Mouse (Mus musculus): Measurements from ENCODE around the gene Tgtp2.
"Not testable (repeated sequence)": the region's sequence is repeated elsewhere in the genome, so short reads cannot be mapped to it uniquely, and the experiment has no call there.

Gene Tgtp2

DNA sequence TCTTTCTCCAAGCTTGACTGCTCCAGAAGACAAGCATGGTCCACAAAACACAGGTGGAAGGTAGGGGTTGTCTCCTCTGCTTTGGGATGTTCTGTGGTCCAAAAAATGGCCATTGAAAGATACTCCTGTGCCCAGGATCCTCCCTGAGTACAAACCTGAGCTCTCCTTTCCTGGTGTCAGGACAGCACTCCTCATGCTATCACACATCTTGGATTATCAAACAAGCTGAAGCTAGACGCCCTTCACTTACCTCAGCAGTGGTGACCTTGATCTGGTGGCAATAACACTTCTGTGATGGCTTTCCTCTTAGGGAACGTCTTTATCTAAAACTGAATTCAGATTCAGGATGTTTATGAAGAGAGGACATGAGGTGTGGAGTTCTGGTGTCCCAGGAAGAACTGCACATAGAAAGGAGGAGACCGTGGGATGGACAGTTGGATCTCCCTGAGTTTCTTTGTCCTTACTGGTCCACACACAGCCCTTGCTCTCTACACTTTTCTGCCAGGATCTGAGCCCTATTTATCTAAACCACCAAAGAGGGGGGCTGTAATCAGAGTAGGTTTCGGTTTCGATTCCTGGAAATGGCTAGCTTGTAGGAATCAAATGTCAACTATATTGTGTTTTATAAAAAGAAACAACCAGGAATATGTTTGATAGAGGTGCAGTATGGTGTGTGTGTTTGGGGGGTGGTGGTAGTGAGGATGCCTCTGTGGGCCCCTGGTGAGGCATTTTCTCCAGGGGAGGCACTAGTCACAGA, at the start of gene Tgtp2:
TSS of gene Tgtp2 (minus strand) at position 494 of the 757 bp plus-strand sequence.
- DNase-seq (ENCODE audit: low spot score), result not testable (repeated sequence)

- no peak for DNase-seq (ENCODE audit: low spot score)
Measured at GRCm38 (mm10) chr11:49112624-49113219, 48.7 kb upstream of the Tgtp2 start.

DNA sequence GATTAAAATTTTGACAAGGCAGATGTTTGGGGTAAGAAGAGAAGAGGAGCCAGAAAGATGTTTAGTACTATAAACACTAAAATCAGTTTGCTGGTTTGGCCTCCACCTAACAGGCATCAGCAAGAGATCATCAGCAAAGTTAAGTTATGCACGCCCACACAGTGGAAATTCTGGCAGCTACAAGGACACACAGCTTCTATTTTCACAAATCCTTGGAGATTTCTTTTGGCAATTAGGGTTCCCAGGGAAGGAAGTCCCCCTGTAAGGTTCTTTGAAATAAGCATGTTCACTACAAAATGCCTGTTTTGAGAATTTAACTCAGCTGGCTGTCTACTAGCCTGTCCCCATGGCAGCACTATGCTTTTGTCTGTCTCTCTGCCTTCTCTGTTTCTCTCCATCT, 47.0 kb upstream of the Tgtp2 start:
- no peak for DNase-seq (ENCODE audit: low spot score)

DNA sequence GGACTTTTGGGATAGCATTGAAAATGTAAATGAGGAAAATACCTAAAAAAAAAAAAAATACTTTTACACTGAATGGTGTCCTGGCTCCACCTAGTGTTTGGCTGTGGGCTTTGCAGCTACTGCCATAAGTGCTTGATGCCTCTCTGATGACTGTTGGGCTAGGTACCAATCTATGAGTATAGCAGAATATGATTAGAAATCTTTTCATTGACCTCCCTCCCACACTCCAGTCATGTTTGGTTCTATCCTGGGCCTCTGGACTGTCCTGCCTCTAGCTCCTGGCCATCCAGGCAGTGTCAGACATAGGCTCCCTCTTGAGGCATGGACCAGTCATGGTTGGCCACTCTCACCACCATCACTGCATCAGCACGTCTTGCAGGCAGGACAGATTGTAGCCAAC, 44.8 kb upstream of the Tgtp2 start:
- DNase-seq (ENCODE audit: low spot score), result peak; percentile 54

DNA sequence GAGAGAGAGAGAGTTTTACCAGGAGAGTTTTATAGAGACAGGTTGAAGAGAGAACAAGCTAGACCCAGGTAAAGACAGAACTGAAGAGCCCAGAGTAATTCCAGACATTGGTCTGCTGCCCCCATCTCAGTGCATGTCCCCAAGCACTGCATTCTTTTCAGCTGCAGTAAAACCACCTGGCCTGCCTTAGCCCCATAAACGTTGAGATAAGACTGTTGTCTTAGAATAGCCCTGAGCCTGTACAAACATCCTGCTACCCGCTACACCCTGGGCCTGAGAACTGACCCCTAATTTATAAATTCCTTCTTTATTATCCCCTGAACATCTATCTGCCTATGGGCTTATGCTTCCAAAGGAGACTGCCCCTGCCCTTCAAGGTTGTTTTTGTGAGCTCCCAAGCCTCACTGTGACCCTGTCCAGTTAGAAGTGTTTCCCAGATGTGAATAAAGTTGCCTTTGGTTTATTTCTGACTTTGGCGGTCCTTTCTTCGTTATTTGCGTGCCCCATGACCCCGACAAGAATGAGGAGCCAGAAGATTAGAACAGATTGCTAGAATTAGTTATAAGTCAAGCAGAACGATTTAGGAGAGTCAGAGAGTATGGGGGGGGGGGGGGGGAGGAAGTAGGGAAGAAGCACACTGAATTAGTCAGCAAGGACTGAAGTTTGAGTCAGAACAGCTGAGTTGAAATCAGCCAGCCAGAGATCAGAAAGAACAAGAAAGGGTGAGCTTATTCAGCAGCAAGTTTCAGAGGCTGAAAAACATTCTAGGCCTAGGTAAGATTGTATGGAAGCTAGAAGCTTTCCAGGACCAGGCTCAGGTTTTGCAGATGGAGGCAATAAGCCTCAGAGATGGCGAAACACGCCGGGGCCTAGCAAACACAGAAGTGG, 43.9 kb upstream of the Tgtp2 start:
- DNase-seq (ENCODE audit: low spot score), result no peak

DNA sequence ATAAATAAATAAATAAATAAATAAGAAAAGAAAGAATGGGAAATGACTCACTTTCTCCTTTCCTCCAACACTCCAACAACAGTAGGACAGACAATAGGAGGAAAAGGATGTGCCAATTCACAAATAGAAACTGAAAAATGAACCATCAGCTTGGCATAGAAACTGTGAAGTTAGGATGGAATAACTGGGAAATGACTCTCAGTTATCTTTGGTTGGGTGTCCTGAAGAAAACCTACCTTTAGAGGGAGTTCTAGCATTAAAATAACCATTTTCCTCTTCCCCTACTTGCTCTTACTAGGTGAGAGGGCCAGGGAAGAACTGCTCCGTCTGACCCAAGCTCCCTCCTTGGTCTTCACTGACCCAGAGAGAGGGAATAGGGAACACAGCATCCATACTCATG, 41.7 kb upstream of the Tgtp2 start:
- no peak for DNase-seq (ENCODE audit: low spot score)

DNA sequence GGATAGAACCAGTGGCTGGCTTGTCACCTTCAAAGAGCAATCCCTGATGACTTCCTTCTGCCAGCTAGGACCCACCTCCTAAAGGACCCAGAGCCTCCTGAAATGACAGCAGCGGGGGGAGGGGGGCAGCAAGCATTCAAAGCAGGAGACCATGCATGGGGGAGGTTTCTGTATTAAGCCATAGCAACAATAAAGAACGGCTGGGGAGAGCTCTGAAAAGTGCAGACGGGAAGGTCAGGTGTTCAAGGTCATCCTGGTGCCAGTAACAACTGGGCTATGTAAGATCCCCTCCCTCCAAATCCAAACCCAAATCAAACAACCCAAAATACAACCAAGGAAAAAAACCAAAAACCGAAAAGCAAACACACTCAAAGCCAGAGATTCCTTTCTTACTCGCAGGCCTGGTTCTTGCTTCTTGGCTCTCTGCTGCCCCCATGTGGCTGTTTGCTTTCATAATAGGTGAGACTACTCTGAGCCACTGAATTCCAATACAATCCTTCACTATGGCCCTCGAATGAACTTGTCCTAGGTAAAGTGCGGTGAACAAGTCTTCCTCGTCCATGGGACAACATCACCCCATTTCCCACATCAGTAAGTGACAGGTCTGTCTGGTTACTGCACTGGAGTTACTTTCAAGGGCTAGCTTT, 39.2 kb upstream of the Tgtp2 start:
- peak; percentile 87 for DNase-seq (ENCODE audit: low spot score)

DNA sequence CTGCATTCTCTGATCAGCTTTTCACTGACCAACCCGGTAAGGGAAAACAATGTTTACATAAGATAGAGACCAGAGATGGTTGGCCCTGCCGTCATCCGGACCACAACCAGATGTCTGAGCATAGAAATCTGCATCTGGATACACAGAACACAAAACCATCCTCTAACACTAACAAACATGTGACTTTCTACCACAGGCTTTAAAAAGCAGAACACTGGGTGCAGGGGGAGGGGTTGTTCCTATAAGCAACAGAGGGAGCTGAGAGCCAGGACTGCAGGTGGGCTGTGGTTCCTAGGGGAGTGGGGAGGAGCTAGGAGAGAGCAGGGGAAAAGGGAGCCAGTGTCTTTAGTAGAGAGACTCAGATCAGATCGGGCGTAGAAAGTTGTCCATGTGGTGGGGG, 37.5 kb upstream of the Tgtp2 start:
- no peak for DNase-seq (ENCODE audit: low spot score)

DNA sequence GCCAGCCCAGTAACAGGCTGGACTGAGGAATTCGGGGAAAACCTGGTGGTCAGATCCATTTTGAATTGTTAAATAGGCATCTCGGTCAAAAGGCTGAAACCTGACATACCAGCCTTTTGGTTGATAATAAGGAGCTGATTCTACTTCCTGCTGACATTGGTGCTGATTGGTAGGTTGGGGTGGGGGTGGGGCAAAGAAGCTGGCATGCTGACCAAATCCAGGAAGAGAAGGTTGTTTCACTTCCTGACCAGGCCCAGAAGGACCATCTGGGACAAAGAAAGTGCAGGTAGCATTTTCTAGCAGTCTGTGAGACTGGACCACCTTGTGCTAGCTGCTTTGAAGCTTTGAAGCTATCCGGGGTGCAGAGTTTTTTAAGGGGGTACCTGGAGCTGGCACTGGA, 36.4 kb upstream of the Tgtp2 start:
- DNase-seq (ENCODE audit: low spot score), result no peak

DNA sequence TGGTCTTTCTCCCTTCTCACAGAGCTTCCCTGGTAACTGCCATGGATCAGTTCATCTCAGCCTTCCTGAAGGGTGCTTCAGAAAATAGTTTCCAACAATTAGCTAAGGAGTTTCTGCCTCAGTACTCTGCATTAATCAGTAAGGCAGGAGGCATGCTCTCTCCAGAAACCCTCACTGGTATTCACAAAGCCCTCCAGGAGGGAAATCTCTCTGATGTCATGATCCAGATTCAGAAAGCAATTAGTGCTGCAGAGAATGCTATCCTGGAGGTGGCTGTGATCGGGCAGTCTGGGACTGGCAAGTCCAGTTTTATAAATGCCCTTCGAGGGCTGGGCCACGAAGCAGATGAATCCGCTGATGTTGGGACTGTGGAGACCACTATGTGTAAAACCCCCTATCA, 31.4 kb upstream of the Tgtp2 start:
- peak; percentile 44 for DNase-seq (ENCODE audit: low spot score)

DNA sequence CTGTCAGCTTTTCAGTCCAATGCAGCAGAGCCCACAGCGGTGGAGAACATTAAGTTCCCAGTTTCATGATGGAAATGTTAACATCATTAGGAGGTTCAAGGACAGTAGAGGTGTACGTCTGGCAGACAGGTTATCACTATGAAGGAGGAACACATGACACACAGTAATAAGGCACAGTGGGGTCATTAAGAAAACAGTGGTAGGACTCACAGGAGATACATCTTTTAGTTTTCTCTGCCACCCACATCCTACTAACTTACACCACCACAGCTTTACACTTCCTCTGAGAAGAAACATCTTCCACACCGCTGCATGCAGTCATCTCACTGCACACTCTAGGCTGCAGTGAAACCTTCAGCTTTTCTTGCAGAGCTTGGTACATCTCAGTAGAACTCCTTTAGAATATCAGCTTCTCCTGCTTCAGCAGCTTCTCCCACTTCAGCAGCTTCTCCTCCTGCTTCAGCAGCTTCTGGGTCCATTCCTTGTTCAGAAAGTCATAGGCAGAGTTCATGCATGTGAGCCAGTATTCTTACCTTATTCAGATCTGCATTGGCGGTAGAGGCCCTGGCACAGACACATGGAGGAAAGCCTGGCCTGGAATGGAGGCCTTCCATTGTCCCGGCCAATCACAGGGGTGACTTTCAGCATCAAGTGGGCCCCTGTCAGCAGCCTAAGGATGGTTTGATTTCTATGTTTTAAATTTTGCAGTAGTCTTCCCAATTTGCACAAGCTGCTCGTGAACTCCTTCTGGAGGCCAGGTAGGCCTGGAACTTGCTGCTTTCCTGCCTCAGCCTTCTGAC, 30.1 kb upstream of the Tgtp2 start:
- no peak for DNase-seq (ENCODE audit: low spot score)

DNA sequence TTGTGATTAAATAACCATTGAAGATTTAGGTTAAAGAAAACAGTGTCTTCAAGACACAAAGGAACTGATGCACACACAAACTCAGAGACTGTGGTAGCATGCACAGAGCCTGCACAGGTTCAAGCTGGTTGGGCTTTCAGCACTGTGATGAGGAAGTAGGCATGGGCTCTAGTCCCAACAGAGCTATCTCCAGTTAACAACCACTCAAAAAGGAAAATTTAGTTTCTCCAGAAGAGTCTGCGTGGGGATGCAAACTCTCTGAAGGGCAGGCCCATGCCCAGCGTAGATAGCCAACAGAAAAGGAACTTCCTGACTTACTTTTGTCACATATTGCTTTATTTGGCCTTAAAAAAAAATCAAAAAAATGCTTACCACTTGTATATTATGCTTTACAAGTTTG, 28.8 kb upstream of the Tgtp2 start:
- DNase-seq (ENCODE audit: low spot score), result no peak

DNA sequence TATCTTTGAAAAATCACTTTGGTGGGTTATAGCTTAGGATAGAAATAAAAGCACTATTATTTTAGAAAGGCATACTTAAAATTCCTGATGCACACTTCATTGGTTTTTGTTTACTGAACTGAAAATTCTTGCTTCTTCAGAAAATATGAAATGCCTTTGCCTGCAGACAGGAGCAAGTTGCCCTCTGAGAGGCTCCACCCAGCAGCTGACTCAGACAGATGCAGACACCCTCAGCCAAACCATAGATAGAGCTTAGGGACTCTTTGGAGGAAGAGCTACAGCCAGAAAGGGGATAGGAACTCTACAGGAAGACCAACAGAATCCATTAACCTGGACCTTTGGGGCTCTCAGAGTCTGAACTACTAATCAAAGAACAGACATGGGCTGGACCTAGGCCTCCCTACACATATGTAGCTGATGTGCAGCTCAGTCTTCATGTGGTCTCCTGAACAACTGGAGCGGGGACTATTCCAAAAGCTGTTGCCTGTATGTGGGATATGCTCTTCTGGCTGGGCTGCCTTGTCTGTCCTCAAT, 28.1 kb upstream of the Tgtp2 start:
- no peak for DNase-seq (ENCODE audit: low spot score)

- no peak for DNase-seq (ENCODE audit: low spot score)
Measured at GRCm38 (mm10) chr11:49091171-49091570, 27.2 kb upstream of the Tgtp2 start.

DNA sequence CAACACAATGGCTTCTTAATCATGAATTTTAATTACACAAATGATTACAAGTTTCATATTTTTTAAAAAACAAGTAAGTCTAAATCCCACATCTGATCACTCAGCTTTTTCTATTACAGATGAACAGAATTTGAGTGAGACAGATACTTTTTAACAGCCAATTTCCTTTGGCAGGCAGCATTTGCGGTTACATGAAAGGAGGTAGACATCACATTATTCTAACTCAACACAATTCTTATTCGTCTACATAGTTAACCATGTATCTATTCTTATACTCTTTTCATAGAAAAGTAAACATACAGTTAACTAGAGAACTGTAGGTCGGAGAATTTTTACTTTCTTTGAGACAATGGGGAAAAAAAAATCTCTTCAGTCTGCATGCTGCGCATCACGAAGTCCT, 26.5 kb upstream of the Tgtp2 start:
- no peak for DNase-seq (ENCODE audit: low spot score)

- DNase-seq (ENCODE audit: low spot score), result no peak
Measured at GRCm38 (mm10) chr11:49089735-49090507, 25.9 kb upstream of the Tgtp2 start.

GRCm38 (mm10) chr11:49088990-49089652, 25.1 kb upstream of the Tgtp2 start:
- no peak for DNase-seq (ENCODE audit: low spot score)

DNA sequence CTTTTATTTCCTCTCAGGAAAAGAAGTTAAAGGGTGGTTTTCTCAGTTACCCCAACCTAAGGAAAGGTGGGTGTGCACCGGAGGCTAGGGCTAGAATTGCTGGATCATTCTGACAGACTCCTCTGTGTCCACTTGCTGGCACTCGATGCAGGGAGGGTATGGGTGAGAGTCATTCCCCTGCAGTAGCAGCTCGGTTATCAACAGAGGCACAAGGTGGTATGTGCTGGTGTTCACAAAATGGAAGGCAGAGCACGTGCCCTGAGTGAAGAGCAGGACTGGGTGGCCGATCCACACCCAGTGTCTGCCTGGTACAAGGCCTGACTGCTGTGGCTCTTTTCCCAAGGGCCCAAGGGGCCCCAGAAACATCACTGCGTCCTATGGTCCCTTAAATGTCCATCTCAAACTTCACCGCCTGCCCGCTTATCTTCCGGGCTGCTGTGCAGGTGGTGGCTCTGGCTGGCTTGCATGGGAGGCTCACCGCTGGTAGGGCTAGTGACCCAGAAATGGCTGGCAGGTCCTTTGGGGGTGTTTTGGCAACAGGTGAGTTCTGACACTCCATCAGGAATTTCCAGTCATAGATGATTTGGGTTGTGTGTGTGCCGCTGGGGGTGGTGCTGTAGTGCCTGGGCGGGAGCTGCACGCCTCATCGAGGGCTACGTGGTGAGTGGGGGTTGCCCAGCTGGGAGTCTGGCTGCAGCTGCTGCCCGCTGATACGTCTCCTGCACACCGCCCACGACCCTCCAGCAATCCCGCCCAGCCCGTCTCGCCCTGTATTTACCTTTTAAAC, 24.0 kb upstream of the Tgtp2 start:
- no peak for DNase-seq (ENCODE audit: low spot score)

GRCm38 (mm10) chr11:49086858-49087361, 22.9 kb upstream of the Tgtp2 start:
- no peak for DNase-seq (ENCODE audit: low spot score)

Data from retina, embryonic 14.5 days (tissue).